Mouse (Mus musculus): ENCODE measurements around the gene Olfr557.
A peak's percentile ranks its signal among the peaks of the same experiment; 100 is the strongest.

Gene Olfr557

DNA sequence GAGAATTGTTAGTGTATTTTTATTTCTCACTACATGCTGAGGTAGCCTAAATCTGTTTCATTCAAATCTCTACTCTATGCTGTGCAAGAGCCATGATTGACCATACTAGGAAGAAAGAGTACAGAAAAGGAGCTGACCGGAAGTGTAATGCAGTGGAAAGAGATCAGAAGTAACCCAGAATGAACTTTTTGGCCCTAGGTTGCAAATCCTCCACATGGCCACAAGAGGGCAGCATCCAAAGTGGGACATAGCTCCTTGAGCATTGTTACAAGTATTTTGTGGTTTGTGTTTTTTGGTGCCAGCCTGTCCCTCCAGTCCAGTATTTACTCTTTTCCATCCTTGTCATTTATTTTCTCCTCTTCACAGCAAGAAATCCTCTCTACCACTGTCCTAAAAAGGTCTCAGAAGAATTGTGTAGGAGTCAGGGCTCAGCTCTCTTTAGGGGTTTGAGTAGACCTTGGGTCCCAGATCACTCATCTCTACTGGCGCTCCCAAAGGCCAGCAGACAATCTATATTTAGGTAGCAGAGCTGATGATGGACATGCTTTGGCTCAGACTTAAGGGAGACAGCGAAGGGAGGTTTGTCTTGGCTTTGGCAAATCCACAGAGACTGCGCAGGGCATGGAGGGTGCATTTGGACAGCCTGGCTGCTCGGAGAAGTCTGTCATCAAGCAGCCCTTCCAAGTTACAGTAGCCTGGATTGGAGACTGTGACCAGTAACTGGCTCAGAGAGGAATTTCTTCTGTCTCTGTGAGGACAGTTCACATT lies at the start of gene Olfr557:
Gene Olfr557, plus strand, starts transcription at position 553 of the 768 bp plus-strand sequence.
- DNase-seq: peak; percentile 47

GRCm38 (mm10) chr7:102658523-102658922 lies 37.2 kb upstream of the Olfr557 start, which contains the start of gene Olfr555:
Gene Olfr555 (plus strand): TSS chr7:102658823.
- DNase-seq: no peak

- DNase-seq: no peak
Measured at GRCm38 (mm10) chr7:102664599-102664998, 31.1 kb upstream of the Olfr557 start, which contains the start of gene Olfr556. Gene Olfr556 (plus strand): TSS chr7:102664899.

- DNase-seq: peak; percentile 45
Measured at GRCm38 (mm10) chr7:102665378-102665777, 30.3 kb upstream of the Olfr557 start.

- no peak for DNase-seq
Measured at GRCm38 (mm10) chr7:102676225-102676624, 19.5 kb upstream of the Olfr557 start.

DNA sequence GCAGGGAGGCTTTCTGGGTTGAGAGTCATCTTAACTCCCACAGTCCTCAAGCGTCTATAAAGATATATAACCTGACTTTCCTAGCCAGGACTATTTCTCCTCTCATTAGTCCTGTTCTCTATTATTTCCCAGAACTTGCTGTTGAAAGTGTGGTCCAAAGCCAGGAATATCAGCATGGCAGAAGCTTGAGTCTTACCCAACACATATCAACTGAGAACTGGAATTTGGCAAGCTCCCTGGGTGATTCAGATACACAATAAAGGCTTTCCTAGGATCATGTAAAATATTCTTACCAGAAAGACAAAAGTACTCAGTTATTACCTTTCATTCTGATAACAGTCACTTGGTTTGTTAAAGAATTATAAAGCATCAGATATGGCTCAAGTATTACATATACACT lies 13.8 kb upstream of the Olfr557 start:
- DNase-seq: no peak

DNA sequence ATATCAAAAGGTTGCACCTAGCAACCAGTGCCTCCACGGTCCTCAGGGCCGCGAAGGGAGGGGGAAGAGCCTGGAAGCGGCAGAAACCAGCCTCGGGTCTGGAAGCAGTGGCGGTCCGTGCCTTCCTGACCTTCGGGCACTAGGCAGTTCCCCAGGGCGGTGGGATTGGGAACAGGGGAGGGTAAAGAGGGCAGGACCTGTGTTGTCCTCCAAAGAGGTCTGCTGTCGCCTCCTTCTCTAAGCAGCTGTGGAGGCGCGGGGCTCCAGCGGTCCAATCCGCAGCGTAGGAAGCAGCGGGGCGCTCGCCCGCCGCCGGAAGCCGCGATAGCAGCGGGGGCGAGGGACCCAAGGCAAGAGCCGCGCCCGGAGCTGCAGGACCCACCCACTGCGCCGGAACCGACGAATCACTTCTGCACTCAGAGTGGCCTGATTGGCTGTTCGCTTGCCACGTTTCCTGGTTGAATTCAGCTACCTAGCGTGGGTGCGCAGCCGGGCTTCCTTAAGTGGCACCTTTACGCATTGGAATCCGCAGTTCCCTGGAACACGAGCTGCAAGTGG lies 8.7 kb upstream of the Olfr557 start, which contains the start of gene Trim68:
Gene Trim68, minus strand, starts transcription at position 384 of the 558 bp plus-strand sequence.
- DNase-seq: peak; percentile 97

- no peak for DNase-seq
Measured at GRCm38 (mm10) chr7:102698461-102698860, 2.8 kb downstream of the Olfr557 start.

GRCm38 (mm10) chr7:102701915-102702314 lies 6.2 kb downstream of the Olfr557 start, which contains the start of gene Olfr558:
Gene Olfr558 (plus strand): TSS chr7:102702215.
- DNase-seq: no peak

- DNase-seq: no peak
Measured at GRCm38 (mm10) chr7:102718970-102719369, 23.3 kb downstream of the Olfr557 start, which contains the start of gene Olfr33. Gene Olfr33 (minus strand): TSS chr7:102719070.

DNA sequence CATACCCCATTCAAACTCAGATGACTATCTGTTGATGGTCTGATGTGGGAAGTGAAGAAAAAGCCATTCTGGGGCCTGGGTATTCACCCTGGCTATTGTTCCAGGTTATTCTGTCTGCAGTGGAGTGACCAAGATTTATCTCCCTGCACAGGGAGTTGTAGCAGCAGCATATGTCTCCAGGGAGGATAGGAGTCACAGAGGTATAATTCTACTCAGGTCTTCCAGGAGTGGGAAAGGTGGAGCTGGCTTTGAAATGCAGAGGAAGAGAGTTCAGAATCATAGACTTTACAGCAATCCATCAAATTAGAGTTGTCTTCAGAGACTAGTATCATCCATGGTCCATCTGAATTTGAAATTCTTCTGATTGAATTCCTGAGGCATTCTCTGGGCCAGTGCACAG lies 31.7 kb downstream of the Olfr557 start, which contains the start of gene Olfr559:
Gene Olfr559, minus strand, starts transcription at position 101 of the 400 bp plus-strand sequence.
- no peak for DNase-seq

GRCm38 (mm10) chr7:102733793-102734192 lies 38.1 kb downstream of the Olfr557 start:
- no peak for DNase-seq

DNA sequence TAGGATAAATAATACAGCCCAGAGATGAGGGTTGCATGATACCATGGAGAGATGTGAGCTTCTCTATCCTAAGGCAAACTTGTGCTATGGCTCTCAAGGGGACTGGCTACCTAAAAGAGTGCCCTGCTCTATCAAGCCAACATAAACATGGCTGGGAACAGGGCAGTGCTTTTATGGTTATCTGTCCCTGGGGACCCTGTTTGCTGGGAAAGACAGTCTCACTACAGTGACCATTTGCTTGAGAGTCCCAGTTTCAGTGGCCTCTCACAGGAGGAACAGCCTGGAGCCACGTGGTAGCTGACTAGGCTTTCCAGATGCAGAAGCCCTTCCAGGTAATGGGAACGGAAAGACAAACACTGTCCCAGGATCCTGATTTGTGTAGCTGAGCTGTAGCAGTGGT lies 42.0 kb downstream of the Olfr557 start:
- no peak for DNase-seq
